Mouse (Mus musculus) E14TG2a.4 (cell line): ENCODE data around the gene Glb1.
"Not testable (repeated sequence)": the region's sequence is repeated elsewhere in the genome, so short reads cannot be mapped to it uniquely, and the experiment has no call there.

Experiments used
- H3K27me3 ChIP-seq: 2 replicates; pipeline ENCODE4 v1.6.1; 2014; ENCODE audit warnings: low read length, control low read depth; ENCODE audit not compliant: insufficient read depth
- H3K36me3 ChIP-seq: 2 replicates; pipeline ENCODE4 v1.6.1; 2014; ENCODE audit warnings: low read length, control low read depth; ENCODE audit not compliant: insufficient read depth
- H3K4me1 ChIP-seq: replicated peaks from 2 replicates; pipeline ENCODE4 v1.6.1; 2014; ENCODE audit warnings: low read depth, low read length, control low read depth
- H3K4me3 ChIP-seq: replicated peaks from 2 replicates; pipeline ENCODE4 v1.5.1; 2014; ENCODE audit warnings: mild to moderate bottlenecking, low read length
- H3K9me3 ChIP-seq: 2 replicates; pipeline ENCODE4 v1.6.1; 2014; ENCODE audit warnings: low read length, control low read depth
- CTCF ChIP-seq: conservative IDR thresholded peaks from 2 replicates; pipeline ENCODE4 v1.5.1; 2014; ENCODE audit warnings: low read length
- NANOG ChIP-seq: IDR thresholded peaks from 2 replicates; pipeline ENCODE4 v1.6.1; 2014; ENCODE audit warnings: borderline replicate concordance, low read length, mixed read lengths
- POU5F1 ChIP-seq: IDR thresholded peaks from 2 replicates; pipeline ENCODE4 v1.6.1; 2014; ENCODE audit warnings: low read length, borderline replicate concordance

The Glb1 gene

GRCm38 (mm10) chr9:114517924-114518497 is 117.1 kb downstream of the Glb1 start:
- peak overlapping the region; percentile 67 for H3K4me3 ChIP-seq
- peaks cover 99% of the 10 kb centered on the region for H3K4me1 ChIP-seq
- peaks cover 92% of the 10 kb centered on the region for H3K36me3 ChIP-seq
- no peaks in the 10 kb centered on the region for H3K27me3 ChIP-seq
- no peak for TF ChIP-seq CTCF
- no peak for TF ChIP-seq POU5F1
- no peak for TF ChIP-seq NANOG
- no peaks in the 10 kb centered on the region for H3K9me3 ChIP-seq

GRCm38 (mm10) chr9:114518812-114519477 is 118.1 kb downstream of the Glb1 start:
- Histone ChIP-seq H3K36me3 (peaks cover 92% of the 10 kb centered on the region), H3K4me3 (peak overlapping the region; percentile 67), H3K9me3 (no peaks in the 10 kb centered on the region), H3K27me3 (no peaks in the 10 kb centered on the region), H3K4me1 (peaks cover 99% of the 10 kb centered on the region)
- TF ChIP-seq CTCF: no peak
- no peak for TF ChIP-seq POU5F1
- no peak for TF ChIP-seq NANOG

GRCm38 (mm10) chr9:114520529-114520928 is 119.7 kb downstream of the Glb1 start:
- not testable (repeated sequence) for H3K4me3 ChIP-seq, H3K9me3 ChIP-seq, H3K27me3 ChIP-seq
- Histone ChIP-seq H3K36me3 (peaks cover 90% of the 10 kb centered on the region), H3K4me1 (peaks cover 99% of the 10 kb centered on the region)

- Histone ChIP-seq H3K27me3 (no peaks in the 10 kb centered on the region), H3K36me3 (peaks cover 78% of the 10 kb centered on the region), H3K9me3 (no peaks in the 10 kb centered on the region), H3K4me1 (peaks cover 97% of the 10 kb centered on the region), H3K4me3 (0 out of 2 replicates have a peak overlapping the region, but pooled peaks have one; percentile 20)
- TF ChIP-seq POU5F1 (no peak), NANOG (no peak), CTCF (peak; percentile 40)
Observed at GRCm38 (mm10) chr9:114522041-114522440, 121.2 kb downstream of the Glb1 start.

GRCm38 (mm10) chr9:114522501-114522900 is 121.6 kb downstream of the Glb1 start:
- H3K27me3 ChIP-seq: no peaks in the 10 kb centered on the region
- H3K36me3 ChIP-seq: peaks cover 74% of the 10 kb centered on the region
- H3K4me3 ChIP-seq: peak overlapping the region; percentile 20; the same call in 1 of the 2 replicates
- H3K9me3 ChIP-seq: no peaks in the 10 kb centered on the region
- TF ChIP-seq POU5F1 (no peak), NANOG (no peak), CTCF (no peak)
- H3K4me1 ChIP-seq: peaks cover 97% of the 10 kb centered on the region
